Mouse (Mus musculus) heart, adult 2 months (tissue): ENCODE data around the gene Bod1l. TPM values are rescaled to one million over a fixed set of nuclear protein-coding genes. Genes with fewer than 3 reads are reported as not detected.

Source experiments
- DNase-seq, 2 experiments: peaks; one replicate each; pipeline ENCODE4 v3.0.0; 2021
- H3K27ac ChIP-seq: fragments of 200-600 bp; 2 replicates; pipeline ENCODE4 v1.8.1; 2022
- H3K27me3 ChIP-seq: fragments of 200-500 bp; 2 replicates; pipeline ENCODE4 v1.6.1; 2012; ENCODE audit warnings: mild to moderate bottlenecking, low read length, inconsistent platforms, mixed read lengths; ENCODE audit not compliant: control insufficient read depth, insufficient read depth
- H3K36me3 ChIP-seq: fragments of 200-500 bp; 2 replicates; pipeline ENCODE4 v1.6.1; 2012; ENCODE audit warnings: low read length, inconsistent platforms; ENCODE audit not compliant: control insufficient read depth, insufficient read depth
- H3K4me1 ChIP-seq: fragments of 200-500 bp; 2 replicates; pipeline ENCODE4 v1.6.1; 2011; ENCODE audit warnings: low read length; ENCODE audit not compliant: control insufficient read depth, insufficient read depth
- H3K4me3 ChIP-seq: fragments of 200-600 bp; 2 replicates; pipeline ENCODE4 v1.8.1; 2022
- H3K79me2 ChIP-seq: fragments of 200-500 bp; replicated peaks from 2 replicates; pipeline ENCODE4 v1.6.1; 2012; ENCODE audit warnings: mild to moderate bottlenecking, inconsistent platforms, low read length, moderate library complexity, mixed read lengths; ENCODE audit not compliant: control insufficient read depth, insufficient read depth
- H3K9ac ChIP-seq: fragments of 200-500 bp; 2 replicates; pipeline ENCODE4 v1.6.1; 2012; ENCODE audit warnings: low read depth, mild to moderate bottlenecking, control low read depth, inconsistent platforms, low read length, mixed read lengths
- CTCF ChIP-seq: fragments of 200-600 bp; IDR thresholded peaks from 2 replicates; pipeline ENCODE4 v1.8.1; 2022; ENCODE audit warnings: antibody characterized with exemption, mild to moderate bottlenecking, moderate library complexity
- EP300 ChIP-seq: fragments of 200-500 bp; IDR thresholded peaks from 2 replicates; pipeline ENCODE4 v1.6.1; 2011; ENCODE audit warnings: low read depth, low read length, control low read depth; ENCODE audit not compliant: insufficient read depth
- POLR2A ChIP-seq: fragments of 200-500 bp; IDR thresholded peaks from 2 replicates; pipeline ENCODE4 v1.6.1; 2011; ENCODE audit warnings: mild to moderate bottlenecking, low read depth, low read length, control low read depth; ENCODE audit not compliant: insufficient read depth
- WGBS: fragments of 180-500 bp; shearing (Covaris S2); methylation state at CpG from one replicate; pipeline ENCODE4 v1.1.7; 2018; 5-methylcytosine and 5-hydroxymethylcytosine counted together
- intact Hi-C: fragments of 180-260 bp; cut with DNase I; formaldehyde crosslinking; loops from one replicate; pipeline ENCODE4 v1.15.1; 2025
- long read RNA-seq: library from polyadenylated mRNA; stranded (forward); transcript quantifications from one replicate; pipeline ENCODE4 v2.0.0, GENCODE M21; 2021
- polyA plus RNA-seq: library from polyadenylated mRNA; depleted of rRNA; stranded (reverse); fragments of >200 nt; gene quantifications from 2 replicates; pipeline ENCODE4 v1.2.3, GENCODE M21; 2012; rRNA removed
- total RNA-seq, 2 experiments: library from RNA; stranded (reverse); gene quantifications; 2 replicates each; pipeline ENCODE4 v1.2.3; 2021

Gene Bod1l
- total RNA-seq (10 to 100 TPM; 17.8 to 18.8 TPM), polyA plus RNA-seq (2.8 and 4.9 TPM in 2 replicates)
- long read RNA-seq, full-length matches to known transcripts = 1 of 4 reads
- long read RNA-seq, partial matches to known transcripts = 1 of 4 reads
- long read RNA-seq, other reads (novel, unspliced or antisense) = 2 of 4 reads

DNA sequence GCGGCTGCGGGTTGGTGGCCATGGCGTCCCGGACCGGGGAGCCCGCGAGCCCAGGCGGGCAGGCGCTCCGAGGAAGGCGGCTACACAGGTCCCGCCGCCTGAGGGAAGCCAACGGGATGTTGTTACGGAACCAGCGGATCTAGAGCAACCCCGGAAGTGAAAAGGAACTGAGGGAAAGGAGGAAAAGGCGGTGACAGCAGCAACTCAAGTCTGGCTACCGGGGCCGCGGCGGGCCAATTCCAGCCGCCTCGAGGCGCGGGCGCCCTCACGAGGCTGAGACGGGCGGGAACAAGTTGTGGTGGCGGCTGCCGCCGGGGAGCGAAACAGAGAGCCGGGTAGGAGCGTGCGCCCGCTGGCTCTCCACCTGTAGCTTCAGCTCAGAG is at the start of gene Bod1l:
TSS of gene Bod1l (minus strand) at position 169 of the 383 bp plus-strand sequence.
- Histone ChIP-seq H3K36me3 (peaks cover 3% of the 10 kb centered on the region; the same call in 1 of the 2 replicates), H3K4me1 (no peaks in the 10 kb centered on the region; the same call in 1 of the 2 replicates), H3K27ac (peak within 1 kb of the TSS; percentile 82), H3K79me2 (no peaks in the 10 kb centered on the region), H3K9ac (peak within 1 kb of the TSS; percentile 97), H3K27me3 (no peaks in the 10 kb centered on the region), H3K4me3 (peak within 1 kb of the TSS; percentile 98)
- WGBS = 0% methylated on average over 38 of the region's 38 CpGs
- DNase-seq = peak; percentile 98
- peak; percentile 80 for TF ChIP-seq CTCF
- TF ChIP-seq EP300 = peak; percentile 76
- TF ChIP-seq POLR2A = peak; percentile 65; the same call in 1 of the 2 replicates
- intact Hi-C loops = no loop called here

DNA sequence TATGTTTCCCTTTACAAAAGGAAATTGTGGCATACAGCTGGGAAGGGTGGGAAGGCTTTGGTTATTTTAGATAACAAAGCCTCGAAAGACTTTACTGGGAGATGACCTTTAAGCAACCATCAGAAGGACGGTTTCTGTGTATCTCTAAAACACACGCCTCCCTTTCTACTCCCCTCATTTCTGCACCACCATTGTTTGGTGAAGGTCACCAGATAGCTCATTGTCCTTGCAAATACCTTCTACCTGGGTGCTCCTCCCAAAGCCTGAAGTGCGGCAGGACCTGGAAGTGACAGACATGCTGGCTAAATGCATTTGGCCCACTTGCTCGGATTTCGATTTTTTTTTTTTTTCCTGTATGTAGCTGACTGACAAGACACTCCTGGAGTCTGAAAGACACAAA is 49.2 kb upstream of the Bod1l start:
- intact Hi-C loops = no loop called here
- no peaks in the 10 kb centered on the region for H3K27me3 ChIP-seq

DNA sequence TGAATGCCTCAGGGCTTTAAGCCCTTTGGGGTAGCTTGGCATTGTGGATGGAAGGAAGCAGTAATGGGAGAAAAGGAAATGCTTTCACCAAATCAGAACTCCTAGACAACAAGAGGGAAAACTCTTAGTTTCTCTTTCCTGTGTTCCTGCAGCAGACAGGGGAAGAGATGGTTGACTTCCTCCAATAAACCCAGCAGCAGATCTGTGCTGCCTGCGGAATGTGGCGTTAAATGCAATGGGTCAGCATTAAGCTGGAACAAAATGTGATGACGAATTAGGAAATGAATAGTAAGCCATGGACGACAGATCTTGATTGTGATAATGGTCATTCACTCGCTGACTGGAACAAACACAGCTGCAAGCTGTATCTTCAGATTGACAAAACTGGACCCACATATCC is 46.8 kb upstream of the Bod1l start:
- H3K27me3 ChIP-seq = no peaks in the 10 kb centered on the region
- H3K9ac ChIP-seq = no peak overlapping the region
- H3K79me2 ChIP-seq = no peaks in the 10 kb centered on the region
- intact Hi-C loops = no loop called here
- no peak overlapping the region for H3K4me3 ChIP-seq
- H3K27ac ChIP-seq = no peak overlapping the region
- TF ChIP-seq CTCF (no peak), EP300 (no peak)
- H3K4me1 ChIP-seq = no peaks in the 10 kb centered on the region
- 40% methylated on average over 5 of the region's 5 CpGs for WGBS
- DNase-seq = no peak
- no peaks in the 10 kb centered on the region for H3K36me3 ChIP-seq

More for the DNA sequence above, 49.2 kb upstream of the Bod1l start:
- Histone ChIP-seq H3K27ac (no peak overlapping the region), H3K79me2 (no peaks in the 10 kb centered on the region), H3K9ac (no peak overlapping the region), H3K36me3 (no peaks in the 10 kb centered on the region), H3K4me3 (no peak overlapping the region), H3K4me1 (no peaks in the 10 kb centered on the region)
- DNase-seq = no peak
- TF ChIP-seq CTCF = no peak
- no peak for TF ChIP-seq EP300
- TF ChIP-seq POLR2A = no peak
- 50% methylated on average over 6 of the region's 6 CpGs for WGBS

DNA sequence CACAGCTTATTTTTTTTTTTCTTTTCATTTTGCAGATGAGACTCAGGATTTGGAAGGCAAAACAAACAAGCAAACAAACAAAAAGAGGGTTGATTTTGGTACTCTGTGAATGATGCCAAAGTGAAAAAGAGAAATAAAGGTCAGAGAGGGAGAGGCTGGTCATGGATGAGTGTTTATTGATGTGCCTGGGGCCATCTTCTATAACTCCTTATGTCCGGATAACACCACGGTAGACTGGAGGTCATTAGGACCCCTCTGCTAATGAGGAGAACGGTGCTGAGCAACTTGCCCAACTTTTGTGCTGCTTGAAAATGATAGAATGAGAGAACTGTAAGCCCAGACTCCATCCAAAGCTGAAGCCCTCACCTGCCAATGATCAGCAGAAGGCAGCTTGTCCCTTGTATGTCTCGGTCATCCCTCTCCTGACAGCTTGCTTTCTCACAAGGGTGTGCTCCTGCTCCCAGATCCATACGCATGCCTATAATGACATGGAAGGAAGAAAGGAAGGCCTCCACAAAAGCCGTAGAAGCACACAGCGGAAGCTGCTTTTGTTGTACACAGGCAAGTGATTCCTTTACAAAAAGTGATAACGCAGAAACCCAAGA is 45.2 kb upstream of the Bod1l start:
- no peak for DNase-seq
- Histone ChIP-seq H3K4me3 (no peak overlapping the region), H3K9ac (no peak overlapping the region), H3K79me2 (no peaks in the 10 kb centered on the region), H3K27me3 (no peaks in the 10 kb centered on the region), H3K36me3 (no peaks in the 10 kb centered on the region), H3K27ac (no peak overlapping the region), H3K4me1 (no peaks in the 10 kb centered on the region)
- 80% methylated on average over 8 of the region's 8 CpGs for WGBS
- intact Hi-C loops = loop anchor here (5.0 to 10.0 kb wide), 2 partner anchors 1475 to 1743 kb away; no protein-coding TSS in a partner anchor
- TF ChIP-seq POLR2A = no peak
- TF ChIP-seq EP300 = no peak
- no peak for TF ChIP-seq CTCF

DNA sequence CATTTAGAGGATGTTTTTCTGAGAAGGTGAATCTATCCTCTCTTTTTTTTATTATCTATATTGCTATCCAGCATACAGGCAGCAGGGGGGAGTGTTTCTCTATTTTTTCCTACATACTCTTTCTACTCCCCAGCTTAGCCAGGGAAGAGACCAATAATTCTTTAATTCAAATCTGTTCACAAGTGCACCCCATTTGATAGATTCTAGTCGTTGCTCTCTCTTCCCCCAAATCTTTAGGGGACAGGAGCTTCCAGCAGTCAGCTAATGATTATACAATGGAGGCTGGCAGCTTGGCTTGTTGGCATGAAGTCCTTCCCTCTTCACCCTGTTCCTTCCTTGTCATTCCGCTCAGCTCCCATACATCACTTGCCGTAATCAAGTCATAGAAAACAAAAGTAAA is 44.7 kb upstream of the Bod1l start:
- no peaks in the 10 kb centered on the region for H3K4me1 ChIP-seq
- TF ChIP-seq CTCF (peak; percentile 20; the same call in 1 of the 2 replicates), EP300 (no peak), POLR2A (no peak)
- intact Hi-C loops = loop anchor here (5.0 to 10.0 kb wide), 2 partner anchors 1476 to 1743 kb away; no protein-coding TSS in a partner anchor
- no peak overlapping the region for H3K4me3 ChIP-seq
- H3K27ac ChIP-seq = no peak overlapping the region
- 61% methylated on average over 3 of the region's 3 CpGs for WGBS
- no peaks in the 10 kb centered on the region for H3K27me3 ChIP-seq
- no peaks in the 10 kb centered on the region for H3K36me3 ChIP-seq
- no peaks in the 10 kb centered on the region for H3K79me2 ChIP-seq
- no peak overlapping the region for H3K9ac ChIP-seq
- DNase-seq = no peak

DNA sequence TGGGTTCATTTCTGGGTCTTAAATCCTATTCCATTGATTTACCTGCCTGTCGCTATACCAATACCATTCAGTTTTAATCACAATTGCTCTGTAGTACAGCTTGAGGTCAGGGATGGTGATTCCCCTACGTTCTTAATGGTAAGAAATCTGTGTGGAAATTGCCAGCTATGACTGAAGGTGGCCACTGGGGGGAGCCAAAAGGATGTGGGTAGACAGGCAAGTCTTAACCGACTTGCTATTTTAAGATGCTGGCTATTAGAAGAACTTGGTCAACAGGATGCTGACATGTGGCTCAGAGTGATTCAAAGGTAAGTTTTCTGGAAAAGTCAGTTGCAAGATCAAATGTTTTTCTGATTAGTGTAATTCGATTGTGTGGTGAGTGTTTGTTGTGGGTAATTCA is 43.6 kb upstream of the Bod1l start:
- TF ChIP-seq CTCF (peak; percentile 87), EP300 (no peak)
- Histone ChIP-seq H3K27ac (no peak overlapping the region), H3K36me3 (no peaks in the 10 kb centered on the region), H3K27me3 (no peaks in the 10 kb centered on the region), H3K4me3 (no peak overlapping the region), H3K79me2 (no peaks in the 10 kb centered on the region), H3K4me1 (no peaks in the 10 kb centered on the region), H3K9ac (no peak overlapping the region)
- DNase-seq = peak; percentile 23 to 60
- 7% methylated on average over 4 of the region's 4 CpGs for WGBS
- intact Hi-C loops = loop anchor here (5.0 to 10.0 kb wide), 2 partner anchors 1477 to 1745 kb away; no protein-coding TSS in a partner anchor
